Mouse (Mus musculus): ENCODE measurements around the gene Vmn1r17. TPM values are rescaled to one million over a fixed set of nuclear protein-coding genes. Genes with fewer than 3 reads are reported as not detected.
"Not testable (repeated sequence)": the region's sequence is repeated elsewhere in the genome, so short reads cannot be mapped to it uniquely, and the experiment has no call there.

The Vmn1r17 gene
- total RNA-seq (2012; rRNA removed), result not detected in 2 replicates

DNA sequence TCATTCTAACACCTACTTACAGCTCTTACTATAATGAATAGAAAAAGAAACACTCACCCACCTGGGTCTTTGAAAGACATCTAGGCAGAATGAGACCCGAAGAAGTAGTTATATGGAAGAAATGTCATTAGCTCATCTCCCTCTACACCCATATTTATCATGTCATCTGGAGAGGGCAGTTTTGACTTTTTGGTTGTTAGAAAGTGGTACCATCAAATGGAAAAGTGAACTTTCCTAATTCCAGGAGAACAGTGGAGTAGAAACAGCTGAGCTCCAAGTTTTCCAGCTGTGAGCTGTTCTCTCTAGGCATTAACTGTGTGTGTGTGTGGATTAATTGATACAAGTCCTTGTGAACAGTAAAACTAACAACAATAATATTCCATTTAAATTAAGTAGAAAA lies at the start of gene Vmn1r17:
Vmn1r17 (minus strand) TSS at position 101 of the 400 bp plus-strand sequence.
- DNase-seq (ENCODE audit: low read depth, low spot score), result no peak
- Histone ChIP-seq H3K4me3 (ENCODE audit: insufficient read depth in 1 of 2, low read depth in 1 of 2, low read length in 2 of 2, poor library complexity in 1 of 2, severe bottlenecking in 1 of 2) (no peak within 1 kb of the TSS), H3K9ac (ENCODE audit: insufficient read depth, low read depth, low read length, poor library complexity, severe bottlenecking) (no peak within 1 kb of the TSS), H3K36me3 (ENCODE audit: control insufficient read depth, insufficient read depth, low read length, poor library complexity, severe bottlenecking) (no peaks in the 10 kb centered on the region), H3K4me1 (ENCODE audit: control insufficient read depth in 2 of 2, insufficient read depth in 2 of 2, low read length in 2 of 2, poor library complexity in 1 of 2) (no peaks in the 10 kb centered on the region), H3K27ac (ENCODE audit: insufficient read depth, low read depth, low read length, poor library complexity, severe bottlenecking) (no peak within 1 kb of the TSS), H3K9me3 (ENCODE audit: control insufficient read depth, insufficient read depth, low read depth, low read length) (no peaks in the 10 kb centered on the region)
- in situ Hi-C loops (cut with MboI; ENCODE audit: low sequenced_read_pairs in 2 of 2, unreplicated experiment in 2 of 2), result no loop called here
- TF ChIP-seq ZC3H11A (IDR thresholded peaks at IDR 0.05; ENCODE audit: borderline replicate concordance, low read depth, low read length) (no peak), HCFC1 (IDR thresholded peaks at IDR 0.05; ENCODE audit: borderline replicate concordance, insufficient read depth, low read length) (no peak), CHD2 (IDR thresholded peaks at IDR 0.05; ENCODE audit: low read depth, low read length) (no peak), MAFK (IDR thresholded peaks at IDR 0.05; ENCODE audit: insufficient read depth, low read depth, low read length) (no peak), ZNF384 (IDR thresholded peaks at IDR 0.05; ENCODE audit: low read depth, low read length) (no peak)

DNA sequence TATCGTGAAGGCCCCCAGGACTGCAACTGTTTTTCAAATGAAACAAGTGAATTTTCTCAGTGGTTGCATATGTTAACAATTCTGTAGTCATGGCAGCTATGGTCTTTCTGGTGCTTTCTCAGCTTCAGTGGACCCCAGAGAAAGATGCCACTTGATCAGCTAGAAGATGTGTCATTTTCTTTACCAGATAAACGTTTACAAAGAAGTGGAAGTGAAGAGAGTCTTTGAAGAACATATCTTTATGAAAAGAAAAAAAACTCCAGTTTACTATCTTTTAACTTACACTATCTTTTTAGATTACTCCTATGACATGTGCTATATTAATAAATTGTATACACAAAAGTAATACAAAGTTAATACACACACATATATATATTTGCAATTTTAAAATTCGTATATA lies 40.0 kb upstream of the Vmn1r17 start, which contains the start of gene Vmn1r19:
Vmn1r19 (plus strand) TSS at position 301 of the 400 bp plus-strand sequence.
- H3K4me1 ChIP-seq (ENCODE audit: control insufficient read depth in 2 of 2, insufficient read depth in 2 of 2, low read length in 2 of 2, poor library complexity in 1 of 2); H3K27ac ChIP-seq (ENCODE audit: insufficient read depth, low read depth, low read length, poor library complexity, severe bottlenecking); DNase-seq (ENCODE audit: low read depth, low spot score); H3K9ac ChIP-seq (ENCODE audit: insufficient read depth, low read depth, low read length, poor library complexity, severe bottlenecking); H3K4me3 ChIP-seq (ENCODE audit: insufficient read depth in 1 of 2, low read depth in 1 of 2, low read length in 2 of 2, poor library complexity in 1 of 2, severe bottlenecking in 1 of 2); H3K36me3 ChIP-seq (ENCODE audit: control insufficient read depth, insufficient read depth, low read length, poor library complexity, severe bottlenecking); in situ Hi-C loops (cut with MboI; ENCODE audit: low sequenced_read_pairs in 2 of 2, unreplicated experiment in 2 of 2); H3K9me3 ChIP-seq (ENCODE audit: control insufficient read depth, insufficient read depth, low read depth, low read length): not testable (repeated sequence)

DNA sequence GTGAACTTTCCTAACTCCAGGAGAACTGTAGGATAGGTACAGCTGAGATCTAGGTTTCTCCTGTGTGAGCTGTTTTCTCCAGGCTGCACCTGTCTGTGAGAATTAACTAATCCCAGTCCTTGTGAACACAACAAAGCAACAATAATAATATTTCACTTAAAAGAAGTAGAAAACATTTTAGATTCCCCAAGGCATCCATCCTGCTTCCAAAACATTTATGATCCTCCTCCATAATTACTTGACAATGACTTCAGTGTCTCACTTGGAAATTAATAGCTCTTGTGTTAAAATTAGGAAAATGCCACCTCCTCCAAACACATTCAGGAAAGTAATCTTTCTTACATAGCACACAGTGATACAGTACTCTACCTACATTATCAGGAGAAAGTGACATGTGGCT lies 32.2 kb upstream of the Vmn1r17 start, which contains the start of gene Vmn1r18:
Vmn1r18 (minus strand) TSS at position 101 of the 400 bp plus-strand sequence.
- in situ Hi-C loops (cut with MboI; ENCODE audit: low sequenced_read_pairs in 2 of 2, unreplicated experiment in 2 of 2), result no loop called here
- TF ChIP-seq MAFK (IDR thresholded peaks at IDR 0.05; ENCODE audit: insufficient read depth, low read depth, low read length), result no peak
- TF ChIP-seq CHD2 (IDR thresholded peaks at IDR 0.05; ENCODE audit: low read depth, low read length), result no peak
- no peak for TF ChIP-seq HCFC1 (IDR thresholded peaks at IDR 0.05; ENCODE audit: borderline replicate concordance, insufficient read depth, low read length)
- no peak for TF ChIP-seq ZC3H11A (IDR thresholded peaks at IDR 0.05; ENCODE audit: borderline replicate concordance, low read depth, low read length)
- no peak for TF ChIP-seq ZNF384 (IDR thresholded peaks at IDR 0.05; ENCODE audit: low read depth, low read length)
- H3K4me1 ChIP-seq (ENCODE audit: control insufficient read depth in 2 of 2, insufficient read depth in 2 of 2, low read length in 2 of 2, poor library complexity in 1 of 2), result no peaks in the 10 kb centered on the region
- DNase-seq (ENCODE audit: low read depth, low spot score), result no peak
- no peaks in the 10 kb centered on the region for H3K36me3 ChIP-seq (ENCODE audit: control insufficient read depth, insufficient read depth, low read length, poor library complexity, severe bottlenecking)
- no peak within 1 kb of the TSS for H3K9ac ChIP-seq (ENCODE audit: insufficient read depth, low read depth, low read length, poor library complexity, severe bottlenecking)
- no peak within 1 kb of the TSS for H3K4me3 ChIP-seq (ENCODE audit: insufficient read depth in 1 of 2, low read depth in 1 of 2, low read length in 2 of 2, poor library complexity in 1 of 2, severe bottlenecking in 1 of 2)
- H3K9me3 ChIP-seq (ENCODE audit: control insufficient read depth, insufficient read depth, low read depth, low read length), result no peaks in the 10 kb centered on the region
- H3K27ac ChIP-seq (ENCODE audit: insufficient read depth, low read depth, low read length, poor library complexity, severe bottlenecking), result no peak within 1 kb of the TSS

- Histone ChIP-seq H3K9ac (ENCODE audit: insufficient read depth, low read depth, low read length, poor library complexity, severe bottlenecking) (no peak overlapping the region), H3K9me3 (ENCODE audit: control insufficient read depth, insufficient read depth, low read depth, low read length) (no peaks in the 10 kb centered on the region), H3K36me3 (ENCODE audit: control insufficient read depth, insufficient read depth, low read length, poor library complexity, severe bottlenecking) (no peaks in the 10 kb centered on the region), H3K4me3 (ENCODE audit: insufficient read depth in 1 of 2, low read depth in 1 of 2, low read length in 2 of 2, poor library complexity in 1 of 2, severe bottlenecking in 1 of 2) (no peak overlapping the region), H3K27ac (ENCODE audit: insufficient read depth, low read depth, low read length, poor library complexity, severe bottlenecking) (no peak overlapping the region), H3K4me1 (ENCODE audit: control insufficient read depth in 2 of 2, insufficient read depth in 2 of 2, low read length in 2 of 2, poor library complexity in 1 of 2) (no peaks in the 10 kb centered on the region)
- no peak for DNase-seq (ENCODE audit: low read depth, low spot score)
- in situ Hi-C loops (cut with MboI; ENCODE audit: low sequenced_read_pairs in 2 of 2, unreplicated experiment in 2 of 2), result no loop called here
- TF ChIP-seq CHD2 (IDR thresholded peaks at IDR 0.05; ENCODE audit: low read depth, low read length) (no peak), MAFK (IDR thresholded peaks at IDR 0.05; ENCODE audit: insufficient read depth, low read depth, low read length) (no peak), ZNF384 (IDR thresholded peaks at IDR 0.05; ENCODE audit: low read depth, low read length) (no peak), HCFC1 (IDR thresholded peaks at IDR 0.05; ENCODE audit: borderline replicate concordance, insufficient read depth, low read length) (no peak)
Observed at GRCm38 (mm10) chr6:57367496-57367895, 4.0 kb upstream of the Vmn1r17 start.

DNA sequence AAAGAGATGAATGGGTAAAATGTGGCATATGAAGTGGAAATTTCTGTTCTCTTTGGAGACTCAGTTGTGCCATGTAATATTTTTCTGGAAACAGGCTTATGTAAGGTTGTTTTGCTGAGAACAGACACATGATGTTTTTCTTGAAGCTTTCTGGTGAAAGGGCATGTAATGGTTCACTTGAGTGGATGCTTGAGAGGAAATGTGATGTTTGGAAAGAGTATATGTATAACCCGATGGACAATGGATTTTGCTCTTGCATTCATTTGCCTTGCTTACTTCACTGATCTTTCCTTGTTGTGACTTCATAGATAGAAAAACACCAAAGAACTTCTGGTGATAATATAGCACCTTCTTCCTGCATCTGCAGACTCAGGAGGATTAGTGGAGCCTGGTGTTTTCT lies 2.3 kb upstream of the Vmn1r17 start:
- in situ Hi-C loops (cut with MboI; ENCODE audit: low sequenced_read_pairs in 2 of 2, unreplicated experiment in 2 of 2); H3K9me3 ChIP-seq (ENCODE audit: control insufficient read depth, insufficient read depth, low read depth, low read length): not testable (repeated sequence)

More for the DNA sequence above, 2.3 kb upstream of the Vmn1r17 start:
- not testable (repeated sequence) for DNase-seq (ENCODE audit: low read depth, low spot score); H3K4me3 ChIP-seq (ENCODE audit: insufficient read depth in 1 of 2, low read depth in 1 of 2, low read length in 2 of 2, poor library complexity in 1 of 2, severe bottlenecking in 1 of 2); H3K27ac ChIP-seq (ENCODE audit: insufficient read depth, low read depth, low read length, poor library complexity, severe bottlenecking); H3K4me1 ChIP-seq (ENCODE audit: control insufficient read depth in 2 of 2, insufficient read depth in 2 of 2, low read length in 2 of 2, poor library complexity in 1 of 2); H3K36me3 ChIP-seq (ENCODE audit: control insufficient read depth, insufficient read depth, low read length, poor library complexity, severe bottlenecking); H3K9ac ChIP-seq (ENCODE audit: insufficient read depth, low read depth, low read length, poor library complexity, severe bottlenecking)
